Mouse (Mus musculus) layer of hippocampus, postnatal 25 days (tissue): Measurements from ENCODE around the gene Ear6. TPM values are rescaled to one million over a fixed set of nuclear protein-coding genes. Genes with fewer than 3 reads are reported as not detected.
A peak's percentile ranks its signal among the peaks of the same experiment; 100 is the strongest.
"Not testable (repeated sequence)": the region's sequence is repeated elsewhere in the genome, so short reads cannot be mapped to it uniquely, and the experiment has no call there.

Experiments used
- DNase-seq, 2 experiments: peaks; one replicate each; pipeline ENCODE4 v3.0.0; 2022; ENCODE audit warnings: mixed read lengths in 2 of 2, low spot score in 1 of 2; ENCODE audit errors: extremely low spot score in 1 of 2
- total RNA-seq, 2 experiments: library from RNA; stranded (reverse); gene quantifications; 2 replicates each; pipeline ENCODE4 v1.2.3; 2021

Ear6 gene
- not detected for total RNA-seq

DNA sequence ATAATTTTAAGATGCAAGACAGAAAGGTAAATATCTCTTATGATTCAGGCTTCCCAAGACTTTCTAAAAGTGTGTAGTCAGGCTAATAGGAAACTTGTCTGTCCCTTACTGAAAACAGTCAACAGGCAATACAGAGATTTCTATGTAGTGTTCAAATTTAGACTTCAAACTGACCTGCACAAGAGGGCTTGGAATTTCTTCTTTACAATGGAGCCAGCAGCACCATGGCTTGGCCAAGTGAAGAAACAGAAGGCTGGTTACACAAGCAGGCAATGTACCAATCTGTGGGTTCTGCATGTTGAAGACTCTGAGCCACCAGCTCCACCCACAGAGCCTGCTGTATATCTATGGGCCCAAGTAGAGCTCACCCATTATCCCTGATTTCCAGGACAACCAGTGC is at the start of gene Ear6:
Gene Ear6 (plus strand): TSS at position 301 of the 400 bp plus-strand sequence.
- no peak for DNase-seq

DNA sequence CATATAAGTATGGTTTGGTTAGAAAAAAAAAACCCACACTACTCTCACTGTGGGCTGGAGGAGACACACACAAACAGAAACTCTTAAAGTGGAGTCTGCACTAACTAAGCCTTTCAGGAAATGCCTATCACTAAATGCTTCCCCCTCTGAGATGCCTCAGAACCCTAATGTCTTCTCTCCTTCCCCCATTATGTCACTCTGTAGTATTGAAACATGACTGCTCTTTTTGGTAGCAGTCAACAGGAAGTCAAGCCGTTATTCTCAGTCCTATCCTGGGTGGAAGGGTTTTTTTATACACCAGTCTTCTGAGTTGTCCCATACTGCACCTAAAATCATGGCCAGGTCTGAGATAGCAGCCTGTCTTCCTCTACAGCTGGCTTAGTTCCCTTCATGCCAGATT is 26.9 kb upstream of the Ear6 start:
- DNase-seq = no peak

DNA sequence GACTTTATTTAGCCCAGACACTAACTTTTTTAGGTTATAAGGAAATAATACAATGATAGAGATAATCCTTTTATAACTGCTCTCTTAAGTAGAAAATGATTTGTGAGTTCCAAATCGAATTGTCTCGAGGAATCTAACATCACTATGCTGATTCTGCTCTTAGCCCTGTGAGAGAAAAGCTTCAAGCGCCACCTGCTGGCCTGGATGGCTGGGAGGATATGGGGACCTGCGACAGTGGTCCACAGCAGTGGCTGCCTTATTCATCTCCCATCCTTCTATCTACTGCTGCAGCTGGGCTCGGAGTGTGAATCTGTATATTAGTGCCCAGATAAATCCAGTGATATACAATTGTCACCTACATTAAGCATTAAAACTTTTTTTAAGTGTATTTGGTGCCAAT is 25.7 kb upstream of the Ear6 start:
- peak in 1 of 2 experiments; percentile 30 for DNase-seq

DNA sequence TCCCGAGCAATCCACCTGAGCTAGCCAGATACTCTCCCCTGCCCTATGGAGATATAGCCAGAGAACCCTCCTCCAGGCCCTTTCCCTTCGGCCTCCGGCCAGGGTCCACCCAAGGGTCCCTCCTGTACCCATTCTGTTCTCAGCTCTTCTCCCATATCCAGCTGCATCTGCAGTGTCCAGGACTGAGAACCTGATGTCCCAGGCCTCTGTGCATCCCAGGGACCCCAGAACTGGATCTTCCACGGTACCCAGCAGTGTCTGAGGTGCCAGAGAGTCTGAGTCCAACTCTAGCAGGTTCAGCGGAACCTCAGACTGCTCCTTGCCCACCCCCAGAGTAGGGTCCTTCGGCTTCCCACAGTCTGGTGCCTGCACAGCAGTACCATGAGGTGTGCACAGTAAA is 24.3 kb upstream of the Ear6 start:
- DNase-seq = no peak

DNA sequence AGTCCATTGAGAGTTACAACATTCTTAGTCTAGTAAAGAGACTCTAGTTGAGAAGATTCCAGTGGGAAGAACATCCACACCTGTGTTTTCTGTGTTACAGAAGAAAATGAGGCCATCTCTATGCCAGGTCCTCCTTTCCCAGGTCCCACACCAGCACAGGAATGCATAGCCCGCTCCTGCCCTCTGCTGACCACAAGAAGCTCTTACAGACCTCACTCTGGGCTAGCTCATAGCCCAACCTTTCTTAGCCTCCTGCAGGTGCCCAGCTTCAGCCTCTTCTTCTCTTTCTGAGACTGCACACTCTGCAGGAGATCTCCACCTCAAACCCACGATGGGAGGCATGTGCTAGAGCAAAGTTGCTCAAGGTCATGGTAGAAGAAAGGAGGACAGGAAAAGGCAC is 15.0 kb upstream of the Ear6 start:
- not testable (repeated sequence) for DNase-seq

DNA sequence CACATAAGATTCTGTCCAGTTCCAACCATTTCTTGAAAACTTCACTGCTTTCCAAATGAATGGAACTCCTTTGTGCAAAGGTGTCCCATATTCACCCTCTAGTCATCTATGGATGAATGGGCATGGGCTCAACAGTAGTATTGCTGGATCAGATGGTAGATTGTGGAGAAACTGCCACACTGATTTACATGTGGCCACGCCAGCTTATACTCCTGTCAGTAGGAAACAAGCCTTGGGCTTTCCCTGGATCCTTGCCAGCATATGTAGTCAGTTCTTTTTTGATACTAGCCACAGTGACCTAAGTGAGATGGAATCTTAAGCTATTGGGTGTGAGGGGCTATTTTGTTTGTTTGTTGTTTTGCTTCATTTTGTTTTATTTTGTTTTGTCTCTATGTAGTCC is 11.2 kb upstream of the Ear6 start:
- DNase-seq = no peak

DNA sequence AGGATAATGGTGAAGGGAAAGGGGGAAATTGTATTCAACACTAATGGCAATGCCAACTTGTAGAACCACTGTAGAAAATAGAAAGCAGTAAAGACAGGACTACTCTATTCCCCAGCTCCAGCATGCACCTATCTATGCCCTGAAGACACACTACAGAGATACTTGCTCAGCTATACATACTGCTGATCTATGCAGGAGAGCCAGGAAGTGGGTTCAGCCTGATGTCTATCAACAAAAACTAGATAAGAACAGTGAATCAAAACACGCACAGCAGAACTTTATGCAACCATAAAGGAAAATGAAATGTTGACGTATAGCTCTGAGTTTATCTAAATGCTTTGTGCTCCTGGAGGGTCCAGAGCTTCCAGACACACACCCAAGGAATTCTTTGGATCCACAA is 10.7 kb upstream of the Ear6 start:
- no peak for DNase-seq

DNA sequence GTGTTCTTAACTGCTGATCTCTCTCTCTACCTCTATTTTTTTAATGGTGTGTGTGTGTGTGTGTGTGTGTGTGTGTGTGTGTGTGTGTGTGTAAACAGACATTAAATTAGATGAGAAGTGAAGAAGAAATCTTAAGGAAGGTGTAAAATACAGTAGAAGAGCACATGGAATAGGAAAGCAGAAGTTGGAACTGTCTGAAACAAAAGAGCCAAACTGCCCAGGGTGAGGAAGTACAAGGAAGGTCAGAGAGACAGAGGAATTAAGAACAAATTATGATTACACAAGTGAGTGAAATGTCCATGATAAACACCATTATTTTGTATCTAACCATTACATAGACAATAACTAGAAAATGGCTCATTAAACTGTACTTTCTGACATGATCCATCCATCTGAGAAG is 9.6 kb upstream of the Ear6 start:
- no peak for DNase-seq

DNA sequence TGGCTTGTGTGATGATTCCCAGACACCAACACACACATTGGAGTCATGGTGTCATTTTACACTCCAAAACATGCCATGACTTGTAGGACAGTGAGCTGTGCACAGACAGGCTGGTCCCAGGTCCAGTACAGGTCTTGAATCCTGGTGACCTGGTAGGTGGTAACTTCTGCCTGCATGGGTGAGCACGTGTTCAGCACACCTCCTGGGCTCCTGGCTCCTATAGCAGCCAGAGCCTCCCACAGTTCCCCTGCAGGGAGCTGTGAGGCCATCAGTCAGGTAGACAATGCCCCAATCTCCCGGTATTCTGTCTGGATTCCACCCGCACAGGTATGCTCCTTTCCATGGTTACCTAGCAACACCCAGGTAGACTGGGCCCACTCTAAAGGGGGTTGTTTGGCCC is 6.9 kb upstream of the Ear6 start:
- DNase-seq = no peak

DNA sequence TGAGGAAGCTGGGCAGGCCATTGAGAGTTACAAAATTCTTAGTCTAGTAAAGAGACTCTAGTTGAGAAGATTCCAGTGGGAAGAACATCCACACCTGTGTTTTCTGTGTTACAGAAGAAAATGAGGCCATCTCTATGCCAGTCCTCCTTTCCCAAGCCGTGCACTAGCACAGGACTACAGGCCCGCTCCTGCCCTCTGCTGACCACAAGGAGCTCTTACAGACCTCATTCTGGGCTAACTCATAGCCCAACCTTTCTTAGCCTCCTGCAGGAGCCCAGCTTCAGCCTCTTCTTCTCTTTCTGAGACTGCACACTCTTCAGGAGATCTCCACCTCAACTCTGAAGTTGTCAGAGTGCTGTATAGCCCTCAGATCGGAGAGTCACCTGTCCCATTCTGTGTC is 2.5 kb upstream of the Ear6 start:
- DNase-seq = not testable (repeated sequence)

DNA sequence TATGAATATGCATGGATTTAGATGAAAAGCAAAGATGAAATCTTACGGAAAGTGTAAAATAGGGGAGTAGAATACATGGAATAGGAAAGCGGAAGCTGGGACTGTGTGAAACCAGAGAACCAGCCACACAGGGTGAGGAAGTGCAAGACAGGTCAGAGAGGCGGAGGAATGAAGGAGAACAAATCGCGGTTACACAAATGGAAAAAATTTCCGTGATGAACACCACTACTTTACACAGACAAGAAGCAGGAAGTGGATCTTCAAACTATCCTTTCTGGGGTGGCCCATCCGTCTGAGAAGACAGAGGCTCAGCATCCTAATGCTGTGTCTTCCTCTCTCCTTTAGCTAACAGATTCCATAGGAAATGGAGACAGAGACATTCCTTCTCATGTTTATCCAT is 1.8 kb downstream of the Ear6 start:
- DNase-seq = not testable (repeated sequence)

DNA sequence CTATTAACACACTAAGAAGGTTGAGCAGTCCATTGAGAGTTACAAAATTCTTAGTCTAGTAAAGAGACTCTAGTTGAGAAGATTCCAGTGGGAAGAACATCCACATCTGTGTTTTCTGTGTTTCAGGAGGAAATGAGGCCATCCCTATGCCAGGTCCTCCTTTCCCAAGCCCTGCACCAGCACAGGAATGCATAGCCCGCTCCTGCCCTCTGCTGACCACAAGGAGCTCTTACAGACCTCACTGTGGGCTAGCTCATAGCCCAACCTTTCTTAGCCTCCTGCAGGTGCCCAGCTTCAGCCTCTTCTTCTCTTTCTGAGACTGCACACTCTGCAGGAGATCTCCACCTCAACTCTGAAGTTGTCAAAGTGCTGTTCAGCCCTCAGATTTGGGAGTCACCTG is 10.1 kb downstream of the Ear6 start:
- DNase-seq = not testable (repeated sequence)

DNA sequence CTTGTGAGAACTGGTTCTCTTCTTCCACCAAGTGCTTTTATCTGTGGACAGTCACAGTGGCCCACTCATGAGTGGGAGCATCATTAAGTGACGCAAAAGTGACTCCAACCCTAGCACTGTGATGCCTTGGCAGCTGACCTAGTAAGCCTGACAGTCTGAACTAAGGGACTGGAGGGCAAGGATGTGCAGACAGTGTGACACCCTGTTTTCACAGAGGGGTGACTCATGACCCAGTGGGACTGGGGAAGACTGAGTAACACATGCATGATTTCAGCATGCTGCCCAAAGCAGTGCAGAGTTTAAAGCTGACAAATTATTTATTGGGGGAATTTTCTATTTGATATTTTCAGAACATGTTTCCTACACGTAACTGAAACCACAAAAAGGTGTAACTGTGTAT is 17.3 kb downstream of the Ear6 start:
- no peak for DNase-seq

DNA sequence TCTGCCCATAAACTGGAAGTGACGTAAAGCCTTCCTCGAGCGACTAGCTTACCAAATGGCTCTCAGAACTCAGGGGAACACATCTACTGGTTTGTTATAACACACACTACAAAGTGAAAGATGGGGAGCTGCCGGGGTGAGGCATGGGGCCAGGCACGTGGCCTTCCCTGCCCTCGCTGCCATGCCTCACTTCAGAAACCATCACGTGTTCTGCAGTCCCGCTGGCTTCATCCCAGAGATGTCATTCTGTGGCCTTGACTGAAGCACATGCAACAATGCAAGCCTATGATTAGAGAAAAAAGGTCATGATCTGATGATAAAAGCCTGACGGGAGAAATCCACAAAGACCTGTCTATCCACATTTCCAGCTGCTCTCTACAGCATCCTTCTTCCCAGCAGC is 18.2 kb downstream of the Ear6 start:
- DNase-seq = no peak

DNA sequence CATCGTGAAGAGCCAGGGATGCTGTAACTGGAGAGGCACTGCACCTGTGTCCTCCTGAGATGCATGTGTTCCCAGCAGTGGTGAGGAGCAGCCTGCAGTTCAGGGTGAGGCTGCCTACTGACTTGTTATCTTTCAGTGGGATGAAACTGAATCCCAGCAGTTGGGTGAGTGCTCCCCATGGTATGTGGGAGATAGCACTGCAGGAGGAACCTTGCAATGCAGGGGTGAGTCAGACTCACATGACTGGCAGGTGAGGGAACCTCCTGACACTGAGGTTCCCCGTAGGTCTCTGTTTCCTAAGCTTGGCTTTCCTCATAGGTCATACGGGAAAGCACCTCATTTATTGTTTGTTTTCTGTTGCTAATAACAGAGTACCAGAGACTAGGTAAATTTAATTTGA is 24.0 kb downstream of the Ear6 start:
- no peak for DNase-seq

DNA sequence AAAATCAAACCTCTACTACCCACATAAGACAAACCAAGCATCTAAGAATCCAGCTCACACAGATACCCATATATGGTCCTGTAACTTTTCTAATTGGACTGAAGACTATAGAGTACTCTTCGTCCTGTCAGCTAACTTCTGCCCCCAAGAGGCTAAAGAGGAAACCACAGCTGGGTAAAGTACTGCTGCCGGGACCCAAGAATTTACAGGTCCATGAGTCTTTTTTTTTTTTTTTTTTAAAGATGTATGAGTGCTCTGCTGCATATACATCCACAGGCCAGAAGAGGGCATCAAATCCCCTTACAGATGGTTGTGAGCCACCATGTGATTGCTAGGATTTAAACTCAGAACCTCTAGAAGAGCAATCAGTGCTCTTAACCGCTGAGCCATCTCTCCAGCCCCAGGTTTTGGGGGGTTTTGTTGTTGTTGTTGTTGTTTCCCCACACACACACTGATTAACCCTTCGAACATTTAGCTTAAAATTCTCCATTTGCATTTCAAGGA is 30.1 kb downstream of the Ear6 start:
- DNase-seq = peak in 1 of 2 experiments; percentile 56

DNA sequence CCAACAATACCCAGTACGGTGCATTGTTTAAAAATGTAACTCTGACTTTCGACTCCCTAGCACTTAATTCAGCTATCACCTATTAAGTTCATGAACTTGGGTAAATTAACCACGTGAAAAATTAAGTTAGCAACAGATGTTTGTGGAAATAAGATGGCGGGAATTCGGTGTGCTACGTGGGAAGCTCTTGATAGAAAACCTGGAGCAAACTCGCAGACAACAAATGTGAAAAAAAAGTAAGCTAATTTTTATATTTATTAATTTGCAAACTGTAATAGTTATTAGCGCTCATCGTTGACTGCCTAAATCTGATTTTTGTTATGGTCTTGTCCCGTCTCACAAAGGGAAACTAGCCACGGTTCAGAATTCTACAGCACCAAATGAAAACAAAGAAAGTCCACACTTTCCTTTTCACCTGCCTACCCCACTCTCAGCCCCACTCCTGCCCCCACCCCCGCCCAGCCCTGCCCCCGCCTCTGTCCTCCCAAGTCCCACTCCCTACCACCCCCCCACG is 30.6 kb downstream of the Ear6 start:
- no peak for DNase-seq

DNA sequence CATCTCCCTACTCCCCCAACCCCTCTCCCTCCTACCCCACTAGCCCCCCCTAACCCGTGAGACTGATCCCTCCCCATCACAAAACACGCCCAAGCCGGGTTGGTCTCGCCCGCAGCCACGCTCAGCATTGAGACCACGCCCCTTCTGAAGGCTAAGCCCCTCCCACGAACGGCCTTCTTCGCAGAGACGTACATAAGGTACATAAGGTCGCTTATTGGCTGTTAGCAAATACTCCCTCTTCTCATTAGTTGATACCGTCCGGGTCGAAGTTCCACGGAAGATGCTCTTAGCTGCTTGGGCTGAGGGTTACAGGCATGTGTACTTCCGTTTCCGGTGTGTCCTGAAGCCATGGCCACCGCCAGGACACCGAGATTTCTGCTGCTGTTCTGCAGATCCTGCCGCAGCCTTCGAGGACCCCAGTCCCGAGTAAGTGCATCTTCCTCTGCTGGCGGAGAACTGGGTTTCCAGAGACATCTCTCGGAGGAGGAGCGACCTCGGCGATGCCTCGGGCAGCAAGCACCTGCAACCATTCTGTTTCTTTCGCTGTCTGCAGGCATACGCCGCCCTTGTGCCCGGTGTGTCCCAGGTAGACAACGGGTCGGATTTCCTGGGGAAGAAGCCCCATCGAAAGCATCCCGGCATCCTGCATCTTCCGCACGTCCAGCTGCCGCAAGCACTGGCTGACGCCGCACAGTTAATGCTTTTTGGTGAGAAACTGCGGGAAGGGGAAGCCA is 31.3 kb downstream of the Ear6 start, which contains the start of gene Mettl17:
Gene Mettl17 (plus strand): TSS at position 245 of the 734 bp plus-strand sequence.
- peak; percentile 70 to 72 for DNase-seq

DNA sequence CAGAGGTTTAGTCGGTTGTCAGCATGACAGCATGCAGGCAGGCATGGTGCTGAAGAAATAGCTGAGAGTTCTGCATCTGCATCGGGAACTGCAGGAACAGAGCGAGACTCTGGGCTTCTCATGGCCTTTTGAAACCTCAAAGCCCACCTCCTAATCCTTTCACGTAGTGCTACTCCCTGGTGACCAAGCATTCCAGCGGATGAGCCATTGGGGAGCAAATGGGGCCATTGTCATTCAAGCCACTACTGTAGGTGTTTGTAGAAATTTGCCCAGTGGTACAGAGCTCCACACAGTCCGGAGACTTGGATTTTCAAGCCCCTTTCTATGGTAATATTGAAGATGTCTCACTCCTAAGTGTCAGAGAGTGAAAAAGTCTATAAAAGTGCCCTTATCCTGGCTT is 32.6 kb downstream of the Ear6 start:
- DNase-seq = no peak

DNA sequence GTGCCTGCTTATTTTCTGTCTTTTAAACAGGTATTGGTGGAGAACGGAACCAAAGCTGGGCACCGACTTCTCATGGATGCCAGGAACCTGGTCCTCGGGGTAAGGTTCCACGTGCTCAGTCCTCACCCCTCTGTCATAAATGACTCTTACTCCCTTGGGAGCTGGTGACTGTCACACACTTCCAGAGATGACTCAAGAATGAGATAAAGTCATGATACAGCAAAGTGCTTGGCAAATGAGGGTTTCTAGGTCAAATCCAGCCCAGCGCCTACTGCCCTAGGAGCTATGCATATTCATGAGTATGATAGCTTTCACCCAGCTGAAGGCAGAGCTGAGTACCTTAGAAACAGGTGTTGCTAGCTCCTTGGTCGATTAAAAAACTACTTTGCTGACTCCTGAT is 36.3 kb downstream of the Ear6 start:
- DNase-seq = no peak

DNA sequence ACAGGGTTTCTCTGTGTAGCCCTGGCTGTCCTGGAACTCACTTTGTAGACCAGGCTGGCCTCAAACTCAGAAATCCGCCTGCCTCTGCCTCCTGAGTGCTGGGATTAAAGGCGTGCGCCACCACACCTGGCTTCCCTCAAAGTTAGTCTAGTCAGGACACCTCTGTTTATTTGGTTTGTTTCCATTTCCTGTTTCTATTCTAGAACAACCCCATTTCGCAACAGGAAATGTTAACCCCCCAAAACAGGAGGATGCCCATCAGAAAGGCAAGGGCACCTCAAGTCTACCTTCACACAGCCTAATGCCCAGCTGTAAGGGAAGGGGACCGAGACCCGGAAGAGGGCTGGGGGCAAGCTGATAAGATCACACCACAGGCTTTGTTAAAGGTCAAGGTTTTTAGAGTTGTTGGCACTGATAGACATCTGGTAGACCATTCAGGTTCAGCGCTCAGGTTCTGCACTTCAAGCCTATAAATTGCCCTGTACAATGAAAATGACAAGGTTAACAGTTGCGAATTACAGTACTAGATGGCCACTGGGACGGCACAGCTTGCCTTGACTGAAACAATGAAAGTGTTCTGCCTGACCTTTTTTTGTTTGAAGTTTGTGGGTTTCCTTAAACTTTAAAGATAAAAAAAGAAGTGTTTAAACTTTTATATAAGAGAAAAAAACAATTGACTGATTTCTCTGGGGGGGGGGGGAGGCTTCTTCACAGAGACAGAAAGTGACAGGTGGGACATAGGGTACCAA is 38.9 kb downstream of the Ear6 start, which contains the start of gene Slc39a2:
Gene Slc39a2 (plus strand): TSS at position 699 of the 749 bp plus-strand sequence.
- DNase-seq = no peak
